Mouse (Mus musculus) CD4-positive, CD25-positive, alpha-beta regulatory T cell, adult 9 weeks (primary cell): ENCODE data around the gene Capg. TPM values are rescaled to one million over a fixed set of nuclear protein-coding genes. Genes with fewer than 3 reads are reported as not detected.

ENCODE experiments used
- polyA plus RNA-seq: library from polyadenylated mRNA; unstranded; fragments of 100-300 nt; shearing (Covaris generic); gene quantifications from one replicate; pipeline ENCODE4 v1.2.1, GENCODE M21; 2017

The Capg gene
- polyA plus RNA-seq, result 460 TPM

DNA sequence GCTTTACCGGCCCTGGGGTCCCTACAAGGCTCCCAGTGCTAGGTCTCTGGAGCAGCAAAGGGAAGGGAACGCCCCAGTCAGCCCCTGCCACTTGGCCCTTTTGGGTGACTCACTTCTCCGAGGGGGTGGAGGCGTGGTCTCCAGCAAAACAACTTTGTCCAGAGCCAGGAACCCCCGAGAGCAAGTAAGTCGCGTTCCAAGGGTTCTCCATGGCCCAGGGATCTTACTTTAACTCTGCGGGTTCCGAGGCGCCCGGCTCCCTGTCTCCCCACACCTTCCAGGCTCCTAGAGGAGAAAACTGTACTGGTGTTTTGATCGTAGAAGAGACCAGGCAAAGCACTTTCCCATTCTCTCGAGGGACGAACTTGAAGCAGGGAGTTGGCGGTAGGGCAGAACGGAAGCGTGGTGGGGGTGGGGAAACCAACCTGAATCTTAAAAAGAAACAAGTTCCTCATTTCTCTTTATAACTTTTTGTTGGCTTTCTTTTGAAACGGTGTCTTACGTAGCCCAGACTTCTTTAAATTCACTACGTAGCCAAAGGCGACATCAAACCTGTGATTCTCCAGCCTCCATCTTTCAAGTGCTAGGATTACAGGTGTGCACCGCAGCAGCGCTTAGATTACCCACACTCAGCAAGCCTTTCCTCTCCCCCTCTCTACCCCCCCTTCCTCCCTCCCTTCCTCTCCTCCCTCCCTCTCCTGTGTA lies at the start of gene Capg:
Gene Capg, plus strand, starts transcription at position 109 of the 705 bp plus-strand sequence.

DNA sequence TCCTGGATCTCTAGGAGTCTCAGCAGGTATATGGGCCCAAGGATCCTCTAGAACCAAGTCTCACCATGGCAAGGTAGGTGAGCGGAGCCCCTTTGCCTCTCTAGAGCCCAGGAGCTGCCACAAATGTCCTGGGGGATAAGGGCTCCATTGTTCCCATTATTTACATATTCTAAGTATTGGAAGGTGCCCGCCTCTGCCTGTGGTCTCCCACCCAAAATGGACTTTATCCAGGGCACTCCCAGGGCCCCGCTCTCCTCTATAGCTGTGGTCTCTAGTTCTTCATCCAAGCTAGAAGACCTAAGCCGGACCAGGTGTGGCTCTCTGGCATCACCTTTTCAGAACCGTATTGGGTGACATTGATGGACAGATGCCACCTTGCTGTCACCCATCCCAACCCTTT lies 22.6 kb upstream of the Capg start, which contains the start of gene Sh2d6:
Gene Sh2d6, minus strand, starts transcription at position 101 of the 400 bp plus-strand sequence.

DNA sequence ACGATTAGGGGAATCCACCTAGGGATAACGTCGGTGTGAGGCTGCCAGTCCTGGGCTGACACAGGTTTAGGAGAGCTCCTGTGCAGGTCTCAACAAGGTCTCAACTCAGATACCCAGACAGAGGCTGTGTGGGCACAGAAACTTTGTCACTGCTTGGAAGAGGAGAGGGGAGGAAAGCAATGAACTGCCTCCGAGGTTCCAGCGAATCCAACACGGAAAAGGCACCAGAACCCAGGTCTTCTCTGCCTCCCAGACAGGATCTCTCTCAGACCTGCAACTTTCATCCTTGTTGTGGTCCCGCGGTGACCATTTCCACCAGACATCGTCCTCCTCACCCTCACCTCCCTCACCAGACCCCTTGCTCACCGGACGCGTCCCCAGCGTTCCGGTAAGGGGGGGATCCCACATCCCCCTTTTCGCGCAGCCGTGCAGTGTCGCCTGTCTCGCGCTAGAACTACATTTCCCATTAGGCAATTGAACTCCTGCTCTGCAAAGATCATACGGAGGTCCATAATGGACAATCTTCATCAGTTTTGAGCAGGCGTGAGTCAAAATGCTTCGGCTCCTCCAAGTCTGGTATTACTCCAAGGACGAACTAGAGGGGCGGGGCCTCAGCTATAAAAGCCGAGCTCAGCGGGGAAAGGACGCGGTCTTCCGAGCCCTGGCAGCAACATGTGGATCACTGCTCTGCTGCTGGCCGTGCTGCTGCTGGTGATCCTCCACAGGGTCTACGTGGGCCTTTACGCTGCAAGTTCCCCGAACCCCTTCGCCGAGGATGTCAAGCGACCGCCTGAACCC lies 54.0 kb downstream of the Capg start, which contains the start of the genes Elmod3 and Retsat:
Gene Elmod3, minus strand, starts transcription at position 458 of the 798 bp plus-strand sequence.
Gene Retsat, plus strand, starts transcription at position 520 of the 798 bp plus-strand sequence.

Other genes starting within 250 kb of the Capg start
- not detected for gene Sftpb, start 239.8 kb upstream of the Capg start, polyA plus RNA-seq
- gene Usp39, start 199.2 kb upstream of the Capg start, polyA plus RNA-seq, result 14.7 TPM
- gene 0610030E20Rik, start 197.1 kb upstream of the Capg start, polyA plus RNA-seq, result 33.4 TPM
- 0.73 TPM for gene Tmem150a, start 188.9 kb upstream of the Capg start, polyA plus RNA-seq
- 161 TPM for gene Rnf181, start 177.4 kb upstream of the Capg start, polyA plus RNA-seq
- 60.0 TPM for gene Vamp5, start 163.9 kb upstream of the Capg start, polyA plus RNA-seq
- gene Vamp8, start 153.7 kb upstream of the Capg start, polyA plus RNA-seq, result 307 TPM
- 14.6 TPM for gene Ggcx, start 130.1 kb upstream of the Capg start, polyA plus RNA-seq
- 396 TPM for gene Mat2a, start 104.8 kb upstream of the Capg start, polyA plus RNA-seq
- gene Sh2d6, start 22.7 kb upstream of the Capg start, polyA plus RNA-seq, result not detected
- 25.4 TPM for gene Elmod3, start 54.0 kb downstream of the Capg start, polyA plus RNA-seq
- 9.4 TPM for gene Retsat, start 54.1 kb downstream of the Capg start, polyA plus RNA-seq
- gene Tgoln1, start 72.6 kb downstream of the Capg start, polyA plus RNA-seq, result 139 TPM
- 1.1 TPM for gene Tcf7l1, start 244.9 kb downstream of the Capg start, polyA plus RNA-seq